Mouse (Mus musculus) limb, embryonic 14.5 days (tissue): ENCODE data around the gene Pepd. TPM values are rescaled to one million over a fixed set of nuclear protein-coding genes. Genes with fewer than 3 reads are reported as not detected.
A peak's percentile ranks its signal among the peaks of the same experiment; 100 is the strongest.

ENCODE experiments used
- ATAC-seq: fragments of 200-750 bp; cut with Nextera tagmentation; 2 replicates; pipeline ENCODE4 v1.8.0; 2017; ENCODE audit warnings: low read depth, moderate number of reproducible peaks, moderate TSS enrichment; ENCODE audit not compliant: low FRiP score
- DNase-seq: peaks from one replicate; pipeline ENCODE4 v3.0.0-alpha.2; 2015; ENCODE audit warnings: low spot score
- H3K27ac ChIP-seq: fragments of 300-500 bp; sonication (generic); replicated peaks from 2 replicates; pipeline ENCODE4 v1.5.1; 2014; ENCODE audit warnings: low read depth, mild to moderate bottlenecking, low read length, moderate library complexity, mixed read lengths
- H3K27me3 ChIP-seq: fragments of 300-500 bp; sonication (generic); 2 replicates; pipeline ENCODE4 v1.6.1; 2014; ENCODE audit warnings: low read length, mixed read lengths; ENCODE audit not compliant: control insufficient read depth, insufficient read depth
- H3K36me3 ChIP-seq: fragments of 300-500 bp; sonication (generic); 2 replicates; pipeline ENCODE4 v1.6.1; 2014; ENCODE audit warnings: mild to moderate bottlenecking, low read length, moderate library complexity, mixed read lengths; ENCODE audit not compliant: control insufficient read depth, insufficient read depth
- H3K4me1 ChIP-seq: fragments of 300-500 bp; sonication (generic); 2 replicates; pipeline ENCODE4 v1.6.1; 2014; ENCODE audit warnings: antibody characterized with exemption, low read length, mixed read lengths; ENCODE audit not compliant: control insufficient read depth, insufficient read depth
- H3K4me2 ChIP-seq: fragments of 300-500 bp; sonication (generic); replicated peaks from 2 replicates; pipeline ENCODE4 v1.6.1; 2014; ENCODE audit warnings: low read depth, mild to moderate bottlenecking, low read length, moderate library complexity; ENCODE audit not compliant: severe bottlenecking
- H3K4me3 ChIP-seq: fragments of 300-500 bp; sonication (generic); replicated peaks from 2 replicates; pipeline ENCODE4 v1.5.1; 2014; ENCODE audit warnings: low read length
- H3K9ac ChIP-seq: fragments of 300-500 bp; sonication (generic); 2 replicates; pipeline ENCODE4 v1.6.1; 2014; ENCODE audit warnings: mild to moderate bottlenecking, low read depth, low read length, moderate library complexity; ENCODE audit not compliant: severe bottlenecking
- H3K9me3 ChIP-seq: fragments of 300-500 bp; sonication (generic); 2 replicates; pipeline ENCODE4 v1.6.1; 2016; ENCODE audit warnings: low read length; ENCODE audit not compliant: control insufficient read depth
- POLR2A ChIP-seq: fragments of 200-500 bp; IDR thresholded peaks from 2 replicates; pipeline ENCODE4 v1.8.0; 2012; ENCODE audit warnings: inconsistent platforms, mild to moderate bottlenecking, moderate library complexity, borderline replicate concordance; ENCODE audit not compliant: insufficient read depth, insufficient read length; ENCODE audit errors: extremely low read depth
- WGBS: fragments of 180-500 bp; shearing (Covaris S2); extraction: QIAGEN DNeasy Blood & Tissue Kit; methylation state at CpG from one replicate; pipeline ENCODE4 v1.1.7; 2014; 5-methylcytosine and 5-hydroxymethylcytosine counted together
- polyA plus RNA-seq, 2 experiments: library from polyadenylated mRNA; depleted of rRNA in 1 of 2; stranded (reverse) in 1 of 2; unstranded in 1 of 2; fragments of >200 nt; fragmentation: Nextera tagmentation in 1 of 2; extraction: Ambion mirVana in 1 of 2; gene quantifications; 2 replicates each; pipeline versions ENCODE4 v1.2.1 to v1.2.3; 2012 to 2014

Pepd gene
- polyA plus RNA-seq, 2 experiments, result 51.4 to 78.4 TPM

GRCm38 (mm10) chr7:35036266-35036731, 124.1 kb downstream of the Pepd start:
- Histone ChIP-seq H3K4me1 (peaks cover 15% of the 10 kb centered on the region), H3K36me3 (peaks cover 33% of the 10 kb centered on the region), H3K4me3 (no peak overlapping the region), H3K9me3 (no peaks in the 10 kb centered on the region), H3K4me2 (no peak overlapping the region), H3K9ac (0 out of 2 replicates have a peak overlapping the region, but pooled peaks have one; percentile 8), H3K27me3 (no peaks in the 10 kb centered on the region), H3K27ac (0 out of 2 replicates have a peak overlapping the region, but pooled peaks have one; percentile 27)
- ATAC-seq, result peak; percentile 20; the same call in 1 of the 2 replicates
- WGBS, result 65% methylated on average over 5 of the region's 5 CpGs
- no peak for TF ChIP-seq POLR2A
- peak; percentile 23 for DNase-seq

- H3K4me1 ChIP-seq, result peaks cover 18% of the 10 kb centered on the region
- no peaks in the 10 kb centered on the region for H3K9me3 ChIP-seq
- 79% methylated on average over 6 of the region's 6 CpGs for WGBS
- H3K9ac ChIP-seq, result no peak overlapping the region
- no peak overlapping the region for H3K4me3 ChIP-seq
- no peaks in the 10 kb centered on the region for H3K27me3 ChIP-seq
- H3K27ac ChIP-seq, result no peak overlapping the region
- peaks cover 28% of the 10 kb centered on the region for H3K36me3 ChIP-seq
- H3K4me2 ChIP-seq, result no peak overlapping the region
- DNase-seq (no peak), ATAC-seq (no peak)
- no peak for TF ChIP-seq POLR2A
Measured at GRCm38 (mm10) chr7:35037408-35037807, 125.2 kb downstream of the Pepd start.

- Histone ChIP-seq H3K36me3 (peaks cover 47% of the 10 kb centered on the region), H3K9ac (no peak overlapping the region), H3K4me3 (no peak overlapping the region), H3K4me1 (peaks cover 19% of the 10 kb centered on the region), H3K27ac (no peak overlapping the region), H3K9me3 (no peaks in the 10 kb centered on the region), H3K4me2 (no peak overlapping the region), H3K27me3 (no peaks in the 10 kb centered on the region)
- DNase-seq (no peak), ATAC-seq (no peak)
- no peak for TF ChIP-seq POLR2A
- WGBS, result 89% methylated on average over 9 of the region's 9 CpGs
Measured at GRCm38 (mm10) chr7:35040176-35040972, 128.2 kb downstream of the Pepd start.

- H3K9me3 ChIP-seq, result no peaks in the 10 kb centered on the region
- H3K4me1 ChIP-seq, result peaks cover 7% of the 10 kb centered on the region; the same call in 1 of the 2 replicates
- WGBS, result 71% methylated on average over 2 of the region's 2 CpGs
- no peak overlapping the region for H3K4me3 ChIP-seq
- no peak for TF ChIP-seq POLR2A
- no peaks in the 10 kb centered on the region for H3K27me3 ChIP-seq
- no peak overlapping the region for H3K4me2 ChIP-seq
- H3K27ac ChIP-seq, result no peak overlapping the region
- ATAC-seq (no peak), DNase-seq (no peak)
- H3K9ac ChIP-seq, result no peak overlapping the region
- H3K36me3 ChIP-seq, result peaks cover 58% of the 10 kb centered on the region
Measured at GRCm38 (mm10) chr7:35041286-35042208, 129.4 kb downstream of the Pepd start.

- no peaks in the 10 kb centered on the region for H3K27me3 ChIP-seq
- no peak overlapping the region for H3K9ac ChIP-seq
- ATAC-seq (no peak), DNase-seq (no peak)
- peaks cover 58% of the 10 kb centered on the region for H3K36me3 ChIP-seq
- peaks cover 7% of the 10 kb centered on the region; the same call in 1 of the 2 replicates for H3K4me1 ChIP-seq
- H3K9me3 ChIP-seq, result no peaks in the 10 kb centered on the region
- no peak for TF ChIP-seq POLR2A
- H3K4me3 ChIP-seq, result no peak overlapping the region
- H3K4me2 ChIP-seq, result no peak overlapping the region
- no peak overlapping the region for H3K27ac ChIP-seq
Measured at GRCm38 (mm10) chr7:35042209-35042554, 130.0 kb downstream of the Pepd start.
